Mouse (Mus musculus) adrenal gland, postnatal 36 days (tissue): ENCODE data around the gene Nlrp2. TPM values are rescaled to one million over a fixed set of nuclear protein-coding genes. Genes with fewer than 3 reads are reported as not detected.

Experiments used
- DNase-seq, 2 experiments: peaks; one replicate each; pipeline ENCODE4 v3.0.0; 2021; ENCODE audit warnings: mixed read lengths in 1 of 2
- long read RNA-seq, 2 experiments: library from polyadenylated mRNA; stranded (forward); transcript quantifications; one replicate each; pipeline ENCODE4 v2.0.0; 2021; ENCODE audit warnings: borderline sequencing depth in 2 of 2
- total RNA-seq, 2 experiments: library from RNA; stranded (reverse); gene quantifications; 2 replicates each; pipeline ENCODE4 v1.2.3; 2021

Nlrp2 gene
- total RNA-seq = not detected
- long read RNA-seq, experiment 1 = 0 reads
- long read RNA-seq, experiment 2 = 0 reads

DNA sequence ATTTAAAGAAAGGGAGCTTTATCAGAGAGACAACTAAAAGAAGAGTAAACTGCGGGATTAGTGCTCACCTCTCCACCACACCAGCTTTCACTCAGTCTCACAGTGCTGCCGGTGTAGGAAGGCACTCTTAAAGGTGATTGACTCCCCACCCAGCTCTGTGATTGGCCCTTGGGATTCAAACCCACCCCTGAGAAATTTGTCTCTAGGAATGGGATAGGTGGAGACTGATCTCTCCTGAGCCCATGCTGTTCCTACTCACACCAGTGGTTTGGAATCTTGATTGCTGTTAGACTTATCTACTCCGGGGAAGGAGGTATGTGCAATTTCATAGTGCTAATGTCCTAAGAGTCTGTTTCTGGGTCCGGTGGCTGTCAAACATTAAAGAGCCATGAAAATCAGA, at the start of gene Nlrp2:
Gene Nlrp2 (minus strand): TSS at position 101 of the 400 bp plus-strand sequence.
- DNase-seq = no peak

DNA sequence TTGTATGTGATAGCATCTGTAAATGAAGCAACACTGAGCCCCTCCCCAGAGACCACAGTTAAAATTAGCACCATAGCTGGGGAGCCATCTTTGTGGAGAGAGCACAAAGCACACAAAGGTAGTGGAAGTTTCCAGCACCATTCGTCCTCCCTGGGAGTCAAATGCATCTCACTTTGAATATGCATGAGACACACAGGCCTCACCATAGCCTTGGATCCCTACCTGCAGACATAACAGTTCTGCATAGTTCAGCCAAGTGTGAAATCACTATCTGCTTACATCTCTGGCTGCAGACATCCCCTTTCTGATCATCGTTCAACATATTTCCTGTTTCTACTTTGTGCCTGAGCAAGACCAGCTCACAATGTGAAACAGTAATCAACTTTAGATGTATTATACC, 15.9 kb upstream of the Nlrp2 start:
- no peak for DNase-seq

DNA sequence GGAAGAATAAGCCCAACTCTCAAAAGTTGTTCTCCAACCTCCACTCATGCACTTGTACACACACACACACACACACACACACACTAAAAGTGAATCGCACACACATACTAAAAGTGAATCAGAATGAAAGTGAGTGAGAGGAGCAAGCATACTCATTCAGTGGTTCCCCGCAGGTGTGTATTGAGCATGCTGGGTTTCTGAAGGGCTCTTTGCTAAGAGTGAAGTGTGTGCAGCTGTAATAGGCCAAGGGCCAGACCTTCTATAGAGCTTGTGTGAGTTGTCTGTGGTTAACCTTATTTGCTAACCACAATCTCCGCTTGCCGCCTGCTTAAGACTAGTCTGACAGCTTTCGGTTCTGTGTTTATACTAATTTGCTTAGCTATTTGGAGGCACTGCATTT, 12.8 kb upstream of the Nlrp2 start:
- no peak for DNase-seq

DNA sequence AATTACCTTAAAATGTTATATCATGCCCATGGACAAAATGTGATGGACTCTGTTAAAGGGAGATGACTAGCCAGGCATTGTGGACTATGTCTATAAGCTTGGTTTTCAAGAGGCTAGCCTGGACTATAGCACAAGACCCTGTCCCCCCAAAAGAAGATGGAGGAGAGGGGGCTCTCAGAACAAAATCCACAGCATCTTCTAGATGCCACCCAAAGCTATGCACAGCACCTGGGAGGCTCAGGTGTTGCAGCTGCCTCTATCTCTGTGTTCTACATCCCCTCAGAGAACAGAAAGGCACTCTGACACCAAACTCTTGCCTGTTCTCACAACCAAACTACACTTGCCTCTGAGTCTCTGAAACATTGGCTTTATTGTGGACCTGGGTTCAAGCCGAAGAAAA, 598 bp downstream of the Nlrp2 start, which contains the start of gene Gm5065:
Gene Gm5065 (plus strand): TSS at position 301 of the 400 bp plus-strand sequence.
- DNase-seq = no peak

DNA sequence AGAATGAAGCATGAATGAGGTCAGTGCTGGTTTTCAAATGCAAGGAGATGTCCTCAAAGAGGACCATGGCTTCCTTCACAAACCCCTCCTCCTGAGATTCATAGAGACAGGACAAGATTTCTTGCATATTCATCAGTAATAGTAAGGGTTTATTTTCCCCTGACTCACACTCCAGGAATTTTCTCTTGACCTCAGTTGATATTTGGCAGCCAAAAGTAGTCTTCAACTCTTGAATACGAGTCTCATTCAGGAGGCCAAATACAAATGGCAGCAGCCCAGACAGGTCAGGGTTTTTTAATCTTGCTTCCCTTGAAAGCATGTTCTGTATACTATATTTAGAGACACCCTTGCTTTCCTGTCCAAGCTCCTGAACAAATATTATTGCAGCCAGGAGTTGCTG, 23.3 kb downstream of the Nlrp2 start:
- no peak for DNase-seq

DNA sequence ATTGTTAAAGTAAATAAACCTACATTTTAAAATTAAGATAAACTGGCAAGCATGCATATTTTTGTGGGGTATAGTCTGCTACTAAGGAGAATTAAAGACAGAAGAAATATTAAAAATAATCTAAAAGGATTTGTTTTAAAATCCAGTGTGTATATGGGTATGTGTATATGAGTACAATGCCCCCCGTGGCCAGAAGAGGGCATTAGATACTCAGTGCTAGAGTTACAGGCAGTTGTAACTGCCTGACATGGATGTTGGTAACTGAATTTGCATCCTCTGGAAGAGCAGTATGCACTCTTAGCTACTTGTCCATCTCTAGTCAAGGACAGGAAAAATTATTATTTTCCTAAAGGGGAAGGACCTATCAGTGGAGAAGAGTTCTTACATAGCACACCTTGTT, 62.6 kb downstream of the Nlrp2 start:
- no peak for DNase-seq

DNA sequence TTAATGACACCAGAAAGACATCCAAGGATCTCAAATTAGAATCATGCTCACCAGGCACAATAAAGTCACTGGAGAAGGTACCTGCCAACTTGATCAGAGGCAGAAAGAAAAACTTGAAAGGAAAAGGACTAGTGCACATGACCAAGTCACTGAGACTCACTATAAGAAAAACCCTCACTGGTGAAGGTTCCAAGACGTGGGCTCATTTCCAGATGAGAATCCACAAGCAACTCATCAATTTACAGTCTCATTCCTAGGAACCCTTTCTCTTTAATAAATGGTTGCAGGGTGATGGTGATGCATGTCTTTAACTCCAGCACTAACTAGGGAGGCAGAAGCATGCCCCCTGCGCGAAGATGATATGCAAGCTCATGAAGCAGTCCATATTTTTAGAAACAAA, 87.8 kb downstream of the Nlrp2 start:
- DNase-seq = no peak

Other genes starting within 250 kb of the Nlrp2 start
- under 1 TPM in 1 of 2 experiments, not detected in 1; 0.56 TPM for gene Rfpl4, start 234.1 kb downstream of the Nlrp2 start, total RNA-seq
- 1 to 10 TPM; 1.3 to 1.4 TPM for gene Rasl2-9, start 225.1 kb downstream of the Nlrp2 start, total RNA-seq
- not detected for gene Vmn1r55, start 201.4 kb downstream of the Nlrp2 start, total RNA-seq
- gene Vmn1r56, start 154.3 kb downstream of the Nlrp2 start, total RNA-seq = not detected
- not detected for gene Vmn1r57, start 132.5 kb downstream of the Nlrp2 start, total RNA-seq
- gene Gm5065, start 498 bp downstream of the Nlrp2 start, total RNA-seq = not detected
- not detected for gene Vmn1r58, start 62.4 kb upstream of the Nlrp2 start, total RNA-seq
- not detected for gene Vmn1r59, start 105.7 kb upstream of the Nlrp2 start, total RNA-seq
- not detected for gene Vmn2r28, start 142.9 kb upstream of the Nlrp2 start, total RNA-seq
- not detected for gene Vmn1r60, start 196.3 kb upstream of the Nlrp2 start, total RNA-seq